Mouse (Mus musculus): ENCODE results near the gene Prrg4.
"Not testable (repeated sequence)": the region's sequence is repeated elsewhere in the genome, so short reads cannot be mapped to it uniquely, and the experiment has no call there.

Prrg4 gene

GRCm38 (mm10) chr2:104849276-104849990, at the start of gene Prrg4:
Prrg4 (minus strand) TSS chr2:104849876.
- in situ Hi-C loops (cut with MboI), result no loop called here

GRCm38 (mm10) chr2:104887882-104888566, 38.3 kb upstream of the Prrg4 start:
- in situ Hi-C loops (cut with MboI), result loop anchor here (25.0 kb wide), 1 partner anchor 349 kb away; no protein-coding TSS in a partner anchor

DNA sequence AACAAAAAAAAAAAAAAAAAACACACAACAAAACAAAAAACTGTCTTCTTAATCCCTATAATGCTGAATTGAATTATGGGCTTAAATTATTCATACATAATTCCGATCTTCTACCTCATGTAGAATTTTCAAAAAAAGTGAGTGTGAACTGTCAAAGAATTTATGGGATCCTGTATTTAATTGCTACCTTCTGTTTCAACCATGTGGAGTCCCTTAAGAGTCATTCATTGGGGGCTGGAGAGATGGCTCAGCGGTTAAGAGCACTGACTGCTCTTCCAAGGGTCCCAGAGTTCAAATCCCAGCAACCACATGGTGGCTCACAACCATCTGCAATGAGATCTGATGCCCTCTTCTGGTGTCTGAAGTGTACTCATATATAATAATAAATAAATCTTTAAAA, 37.7 kb upstream of the Prrg4 start:
- in situ Hi-C loops (cut with MboI), result loop anchor here (25.0 kb wide), 1 partner anchor 350 kb away; no protein-coding TSS in a partner anchor

- in situ Hi-C loops (cut with MboI), result loop anchor here (25.0 kb wide), 1 partner anchor 351 kb away; no protein-coding TSS in a partner anchor
These were observed 36.4 kb upstream of the Prrg4 start for GRCm38 (mm10) chr2:104886109-104886508.

GRCm38 (mm10) chr2:104878794-104879193, 29.1 kb upstream of the Prrg4 start:
- in situ Hi-C loops (cut with MboI), result loop anchor here (25.0 kb wide), 1 partner anchor 359 kb away; no protein-coding TSS in a partner anchor

DNA sequence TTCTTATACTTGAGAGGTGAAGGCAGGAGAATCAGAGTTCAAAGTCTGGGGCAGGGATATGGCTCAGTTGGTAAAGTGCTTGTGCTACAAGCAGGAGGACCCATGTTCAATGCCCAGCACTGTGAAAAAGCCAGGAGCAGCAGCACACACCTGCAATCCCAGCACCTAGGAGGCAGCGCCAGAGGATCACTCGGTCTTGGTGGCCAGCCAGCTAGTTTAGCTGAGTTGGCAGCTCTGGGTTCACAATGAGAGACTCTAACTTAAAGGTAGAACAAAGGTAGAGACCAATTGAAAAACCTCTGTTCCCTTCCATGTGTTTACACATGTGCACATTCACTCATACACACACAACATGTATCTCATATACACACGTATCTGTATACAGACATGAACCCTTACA, 19.4 kb upstream of the Prrg4 start:
- in situ Hi-C loops (cut with MboI), result no loop called here

DNA sequence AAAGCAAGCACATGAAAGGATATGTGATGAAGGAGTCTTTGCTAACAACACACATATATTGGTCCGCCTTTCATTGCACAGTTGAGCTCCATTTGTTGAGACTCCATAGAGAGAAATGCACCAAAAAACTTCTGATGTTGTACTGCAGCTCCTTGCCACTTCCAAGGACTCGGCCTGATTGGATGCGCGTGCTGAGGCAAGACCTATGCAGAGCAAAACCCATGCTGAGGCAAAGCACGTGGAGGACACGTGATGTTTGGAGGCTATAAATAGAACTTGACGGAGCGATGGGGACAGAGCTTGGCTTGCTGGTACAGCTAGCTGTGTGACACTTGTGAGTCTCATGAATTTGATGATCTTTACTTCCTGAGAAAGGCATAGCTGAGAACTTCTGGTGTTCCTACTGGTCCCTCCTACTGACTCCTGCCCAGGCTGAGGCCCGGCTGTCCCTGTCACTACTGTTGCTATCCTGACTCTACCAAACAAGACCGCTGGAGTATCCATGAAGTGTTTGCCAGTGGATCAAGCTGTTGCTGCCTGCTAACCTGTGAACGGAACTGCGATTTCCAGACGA, 17.7 kb upstream of the Prrg4 start, which contains the start of gene Ccdc73:
TSS of gene Ccdc73 (plus strand) at position 524 of the 574 bp plus-strand sequence.
- in situ Hi-C loops (cut with MboI), result no loop called here

- in situ Hi-C loops (cut with MboI), result no loop called here
These were observed 14.6 kb upstream of the Prrg4 start for GRCm38 (mm10) chr2:104864176-104864860.

DNA sequence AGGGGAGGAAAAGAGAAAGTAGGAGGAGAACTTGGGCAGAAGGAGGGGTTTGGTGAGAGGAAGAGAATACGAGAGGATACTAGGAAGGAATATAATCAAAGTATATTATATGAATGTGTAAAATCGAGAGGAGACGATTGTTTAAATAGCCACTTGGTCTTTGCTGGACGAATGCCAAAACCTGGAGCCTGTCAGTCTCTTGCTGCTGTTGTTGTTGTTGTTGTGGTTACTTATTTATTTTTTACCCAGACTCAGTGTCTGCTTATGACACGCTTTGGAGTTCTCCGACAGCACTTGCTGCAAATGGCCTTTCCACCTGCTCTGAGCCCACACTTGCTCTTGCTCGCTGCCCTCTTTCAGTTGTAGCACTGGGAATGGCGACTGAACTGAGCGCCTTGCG, 10.8 kb upstream of the Prrg4 start:
- in situ Hi-C loops (cut with MboI), result no loop called here

GRCm38 (mm10) chr2:104859060-104859459, 9.4 kb upstream of the Prrg4 start:
- in situ Hi-C loops (cut with MboI), result no loop called here

GRCm38 (mm10) chr2:104858083-104858482, 8.4 kb upstream of the Prrg4 start:
- in situ Hi-C loops (cut with MboI), result not testable (repeated sequence)

DNA sequence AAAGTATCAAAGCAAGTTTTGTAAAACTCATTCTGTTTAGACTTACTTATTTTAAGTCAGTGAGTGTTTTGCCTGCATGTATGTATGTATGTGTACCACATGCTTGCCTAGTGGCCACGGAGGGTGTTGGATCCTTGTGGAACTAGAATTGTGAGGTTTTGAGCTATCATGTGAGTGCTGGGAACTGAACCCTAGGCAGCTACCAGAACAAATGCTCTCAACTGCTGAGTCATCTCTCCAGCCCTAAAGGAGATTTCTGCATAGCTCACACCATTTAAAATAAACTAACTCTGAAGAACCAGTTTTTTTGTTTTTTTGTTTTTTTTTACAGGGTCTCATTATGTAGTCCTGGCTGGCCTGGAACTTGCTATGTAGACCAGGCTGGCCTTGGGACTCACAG, 6.5 kb upstream of the Prrg4 start:
- in situ Hi-C loops (cut with MboI), result no loop called here

DNA sequence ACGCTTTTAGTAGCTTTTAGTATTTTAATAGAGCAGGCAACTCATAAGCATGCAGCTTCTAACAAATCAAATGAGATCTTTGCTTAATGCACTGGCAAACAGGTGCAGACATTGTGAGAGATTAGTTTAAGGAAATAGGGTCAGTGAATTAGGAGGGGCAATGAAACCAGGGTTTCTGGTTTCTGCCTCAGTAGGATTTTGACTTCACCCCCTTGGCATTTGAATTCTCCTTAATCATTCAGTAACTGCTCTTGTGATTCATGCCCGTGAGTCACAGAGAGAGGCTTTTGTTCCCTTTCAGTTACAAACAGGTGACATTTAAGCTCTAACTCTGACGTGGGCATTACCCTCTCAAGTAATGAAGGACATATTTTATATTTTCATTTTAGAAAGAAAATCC, 6.1 kb upstream of the Prrg4 start:
- in situ Hi-C loops (cut with MboI), result no loop called here

DNA sequence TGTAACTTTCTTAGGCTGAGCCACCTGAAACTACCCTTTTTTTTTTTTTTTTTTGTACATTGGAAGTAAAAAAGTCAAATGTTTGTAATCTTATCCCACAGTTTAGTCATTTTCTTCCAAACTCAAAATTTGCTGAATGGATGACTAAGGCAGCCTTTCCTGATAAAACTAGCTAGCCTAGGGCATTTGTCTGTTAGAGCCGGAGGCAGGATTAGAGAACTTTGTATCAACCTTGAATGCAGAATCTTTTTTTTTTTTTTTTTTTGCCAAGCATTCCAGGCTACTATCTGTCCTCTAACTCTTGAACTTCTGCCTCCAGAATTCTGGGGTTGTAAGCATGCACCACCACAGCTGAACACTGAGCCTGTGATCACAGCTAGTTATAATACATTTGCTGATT, 5.2 kb upstream of the Prrg4 start:
- in situ Hi-C loops (cut with MboI), result no loop called here

DNA sequence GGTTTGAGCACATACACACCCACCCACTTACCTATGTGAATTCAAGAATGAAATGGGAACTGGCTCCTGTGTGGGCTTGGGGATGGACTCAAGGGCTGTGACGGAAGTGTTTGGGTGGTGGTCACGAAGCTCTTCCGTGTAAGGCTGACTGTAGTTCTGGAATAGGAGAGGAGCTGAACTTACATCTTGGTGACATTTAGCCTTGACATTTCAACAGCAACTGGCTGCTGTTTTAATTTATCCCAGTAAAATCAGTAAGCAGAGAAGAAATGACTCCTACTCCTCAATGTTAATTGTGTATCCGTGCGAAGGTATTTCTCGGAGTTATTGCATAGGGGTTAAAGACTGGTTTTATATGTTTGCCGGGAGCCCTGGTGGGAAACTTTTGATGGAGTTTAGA, 2.9 kb upstream of the Prrg4 start:
- in situ Hi-C loops (cut with MboI), result no loop called here

DNA sequence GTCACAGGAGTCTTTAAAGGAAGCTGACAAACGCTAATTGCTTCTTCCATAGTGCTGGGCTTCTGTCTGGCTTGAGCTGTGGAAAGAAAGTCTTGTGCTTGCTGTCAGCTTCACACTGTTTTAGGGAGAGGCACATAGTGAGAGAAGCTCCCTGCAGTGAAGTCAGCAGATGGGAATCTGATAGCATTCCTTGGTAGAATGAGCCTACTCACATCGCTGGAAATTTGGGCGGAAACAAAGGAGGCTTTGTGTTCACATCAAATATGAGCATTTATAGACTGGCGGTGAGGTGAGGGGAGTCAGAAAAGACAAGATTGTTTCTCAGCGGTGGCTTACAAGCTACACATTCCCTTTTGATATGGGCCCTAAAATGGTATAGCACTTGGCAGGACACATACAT, 2.0 kb upstream of the Prrg4 start:
- in situ Hi-C loops (cut with MboI), result no loop called here

GRCm38 (mm10) chr2:104849991-104850359, 299 bp upstream of the Prrg4 start:
- in situ Hi-C loops (cut with MboI), result no loop called here

- in situ Hi-C loops (cut with MboI), result no loop called here
These were observed 1.2 kb downstream of the Prrg4 start for GRCm38 (mm10) chr2:104848235-104849161.

DNA sequence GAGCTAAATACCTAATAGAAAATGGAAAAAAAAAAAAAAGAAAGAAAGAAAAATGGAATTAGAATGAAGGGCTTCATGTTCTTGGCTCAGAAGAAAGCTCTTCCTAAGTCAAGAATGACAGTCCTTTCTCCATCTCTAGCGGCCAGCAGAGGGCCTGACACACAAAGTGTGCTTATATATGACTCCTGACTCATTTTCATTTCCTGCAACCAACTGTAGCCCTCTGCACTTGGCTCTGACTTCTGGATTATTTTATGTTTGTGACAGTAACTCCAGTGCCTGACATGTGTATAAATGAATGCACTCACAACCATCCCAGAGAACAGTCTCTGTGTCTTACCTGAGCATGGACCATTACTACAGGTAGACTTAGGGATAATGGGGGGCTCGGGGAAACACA, 2.0 kb downstream of the Prrg4 start:
- in situ Hi-C loops (cut with MboI), result no loop called here

DNA sequence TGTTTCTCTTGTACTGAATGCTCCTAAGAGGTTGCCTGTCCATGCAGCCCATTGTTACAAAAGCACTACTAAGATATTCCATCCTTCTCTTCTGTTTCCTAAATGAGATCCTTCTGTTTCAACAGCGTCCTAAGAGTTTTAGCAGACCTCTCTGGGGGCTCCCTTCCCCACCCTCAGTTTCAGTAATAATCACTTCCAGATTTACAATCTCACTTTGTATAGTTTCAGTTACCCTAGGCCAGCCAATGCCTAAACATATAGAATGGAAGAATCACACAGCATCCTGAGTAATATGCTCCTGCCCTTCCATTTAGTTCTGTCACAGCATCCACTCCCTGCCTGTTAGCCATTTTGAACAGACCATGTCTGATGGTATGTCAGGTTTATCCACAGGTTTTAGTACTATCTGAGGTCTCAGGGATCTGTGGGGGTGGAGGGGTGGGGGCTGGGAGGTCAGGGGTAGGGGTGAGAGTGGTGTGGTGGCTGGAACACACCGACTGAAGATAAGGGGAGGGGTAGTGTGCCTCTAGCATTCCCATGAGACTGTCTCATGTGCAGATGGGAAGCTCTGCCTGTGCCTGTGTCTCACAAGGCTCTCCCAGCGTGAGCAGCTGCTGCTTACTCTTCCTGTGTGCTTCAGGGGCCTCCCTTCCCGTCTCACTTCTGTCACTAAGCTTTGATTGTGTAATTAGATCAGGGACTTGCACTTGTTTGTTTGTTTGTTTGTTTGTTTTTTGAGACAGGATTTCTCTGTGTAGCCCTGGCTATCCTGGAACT, 2.9 kb downstream of the Prrg4 start:
- in situ Hi-C loops (cut with MboI), result no loop called here
